Mouse (Mus musculus) neural tube, embryonic 13.5 days (tissue): ENCODE results near the gene Prpmp5. TPM values are rescaled to one million over a fixed set of nuclear protein-coding genes. Genes with fewer than 3 reads are reported as not detected.
"Not testable (repeated sequence)": the region's sequence is repeated elsewhere in the genome, so short reads cannot be mapped to it uniquely, and the experiment has no call there.

Experiments
- ATAC-seq: fragments of 200-750 bp; cut with Nextera tagmentation; 2 replicates; pipeline ENCODE4 v1.8.0; 2017; ENCODE audit warnings: low read depth, mild to moderate bottlenecking, moderate TSS enrichment, moderate library complexity
- H3K27ac ChIP-seq: fragments of 300-500 bp; sonication (generic); replicated peaks from 2 replicates; pipeline ENCODE4 v1.5.1; 2015; ENCODE audit warnings: moderate library complexity, mild to moderate bottlenecking, inconsistent platforms
- H3K27me3 ChIP-seq: fragments of 300-500 bp; sonication (generic); 2 replicates; pipeline ENCODE4 v1.6.1; 2015; ENCODE audit warnings: mild to moderate bottlenecking, inconsistent platforms
- H3K36me3 ChIP-seq: fragments of 300-500 bp; sonication (generic); 2 replicates; pipeline ENCODE4 v1.6.1; 2015; ENCODE audit warnings: mild to moderate bottlenecking, inconsistent platforms
- H3K4me1 ChIP-seq: fragments of 300-500 bp; sonication (generic); replicated peaks from 2 replicates; pipeline ENCODE4 v1.6.1; 2015; ENCODE audit warnings: inconsistent platforms
- H3K4me2 ChIP-seq: fragments of 300-500 bp; sonication (generic); 2 replicates; pipeline ENCODE4 v1.6.1; 2015; ENCODE audit warnings: inconsistent platforms, mild to moderate bottlenecking, moderate library complexity
- H3K4me3 ChIP-seq: fragments of 300-500 bp; sonication (generic); 2 replicates; pipeline ENCODE4 v1.5.1; 2015; ENCODE audit warnings: mild to moderate bottlenecking, inconsistent platforms
- H3K9ac ChIP-seq: fragments of 300-500 bp; sonication (generic); 2 replicates; pipeline ENCODE4 v1.6.1; 2015; ENCODE audit warnings: moderate library complexity, mild to moderate bottlenecking, inconsistent platforms
- H3K9me3 ChIP-seq: fragments of 300-500 bp; sonication (generic); 2 replicates; pipeline ENCODE4 v1.6.1; 2016; ENCODE audit warnings: inconsistent platforms
- WGBS: fragments of 180-500 bp; shearing (Covaris S2); methylation state at CpG from one replicate; pipeline ENCODE4 v1.1.7; 2015; 5-methylcytosine and 5-hydroxymethylcytosine counted together
- polyA plus RNA-seq: library from polyadenylated mRNA; unstranded; fragments of >200 nt; fragmentation: Nextera tagmentation; extraction: Ambion mirVana; gene quantifications from 2 replicates; pipeline ENCODE4 v1.2.1, GENCODE M21; 2015

The Prpmp5 gene
- polyA plus RNA-seq = not detected in 2 replicates

- ATAC-seq, H3K27ac ChIP-seq, H3K4me2 ChIP-seq, H3K9me3 ChIP-seq, H3K4me3 ChIP-seq, H3K36me3 ChIP-seq, H3K9ac ChIP-seq, H3K4me1 ChIP-seq, H3K27me3 ChIP-seq: not testable (repeated sequence)
Measured at GRCm38 (mm10) chr6:132314657-132315056, at the start of gene Prpmp5. Gene Prpmp5, minus strand, starts transcription at chr6:132314757.

GRCm38 (mm10) chr6:132364034-132364433 lies 49.5 kb upstream of the Prpmp5 start, which contains the start of gene Gm8882:
Gene Gm8882, minus strand, starts transcription at chr6:132364134.
- not testable (repeated sequence) for H3K27ac ChIP-seq, H3K4me3 ChIP-seq, H3K4me1 ChIP-seq, H3K9ac ChIP-seq, H3K36me3 ChIP-seq, H3K4me2 ChIP-seq, ATAC-seq, H3K27me3 ChIP-seq, H3K9me3 ChIP-seq
- 87% methylated on average over 1 of the region's 1 CpGs for WGBS

Other genes starting within 250 kb of the Prpmp5 start
- gene Prb1, start 104.2 kb downstream of the Prpmp5 start, polyA plus RNA-seq = not detected in 2 replicates
- not detected in 2 replicates for gene Gm8882, start 49.4 kb upstream of the Prpmp5 start, polyA plus RNA-seq